In genomic region chr2:154576876-154577743, GRCm38 (mm10) we compare ENCODE assay signal across 11 mouse cellular contexts. TPM values are rescaled to one million over a fixed set of nuclear protein-coding genes. Genes with fewer than 3 reads are reported as not detected.
DNase-seq lines count a peak whose midpoint lies in the region; ATAC-seq and TF ChIP-seq lines count a peak whose summit lies in the region.
"Had no signal": no experiment of that assay in that cellular context is flagged by ENCODE, and none has a peak within 500 bp of the region (broad histone marks: within the 10 kb centered on the region; RNA-seq: fewer than 3 reads in every experiment).

No protein-coding gene starts in this region.

- DNase-seq in brain, embryonic 14.5 days (ENCODE audit: low read depth), result peak; percentile 73
- DNase-seq in frontal cortex, adult 2 months (ENCODE audit: extremely low spot score in 1 of 2, low spot score in 1 of 2), result no peak
- no peak for DNase-seq in ovary, adult 18-20 months (ENCODE audit: low spot score)
- DNase-seq: gastrocnemius, postnatal 10 days; kidney, adult 2 months had no signal

- 0 out of 2 replicates have a peak, but pooled peaks have one; percentile 52 for TF ChIP-seq EP300 in ES-Bruce4 (IDR thresholded peaks at IDR 0.05; ENCODE audit: insufficient read depth, low read depth, low read length)

- H3K36me3 ChIP-seq in ES-Bruce4 (ENCODE audit: control insufficient read depth, insufficient read depth, low read length, poor library complexity, severe bottlenecking), result no peaks in the 10 kb centered on the region
- H3K36me3 ChIP-seq in hindbrain, embryonic 12.5 days, result no peaks in the 10 kb centered on the region
- H3K36me3 ChIP-seq in neural tube, embryonic 13.5 days, result no peaks in the 10 kb centered on the region
- no peaks in the 10 kb centered on the region for H3K36me3 ChIP-seq in intestine, embryonic 16.5 days (ENCODE audit: control insufficient read depth, insufficient read depth, low read length)

- H3K4me1 ChIP-seq in ES-Bruce4 (ENCODE audit: control insufficient read depth, insufficient read depth, low read length), result peaks cover 3% of the 10 kb centered on the region
- H3K4me1 ChIP-seq in hindbrain, embryonic 12.5 days, result peaks cover 19% of the 10 kb centered on the region
- H3K4me1 ChIP-seq in neural tube, embryonic 13.5 days (replicated peaks), result peaks cover 19% of the 10 kb centered on the region
- H3K4me1 ChIP-seq in intestine, embryonic 16.5 days (ENCODE audit: control insufficient read depth, insufficient read depth, low read length), result peaks cover 3% of the 10 kb centered on the region; the same call in 1 of the 2 replicates

- no peak overlapping the region for H3K4me2 ChIP-seq in hindbrain, embryonic 12.5 days (replicated peaks)
- H3K4me2 ChIP-seq in neural tube, embryonic 13.5 days, result no peak overlapping the region
- no peak overlapping the region for H3K4me2 ChIP-seq in intestine, embryonic 16.5 days (ENCODE audit: low read depth, low read length)

- 21% methylated on average over 12 of the region's 12 CpGs for WGBS in hindbrain, embryonic 12.5 days
- WGBS in neural tube, embryonic 13.5 days, result 15% methylated on average over 12 of the region's 12 CpGs
- 65% methylated on average over 12 of the region's 12 CpGs for WGBS in intestine, embryonic 16.5 days

- H3K27ac ChIP-seq in ES-Bruce4 (ENCODE audit: insufficient read depth, low read length), result no peak overlapping the region
- peak overlapping the region; percentile 75 for H3K27ac ChIP-seq in hindbrain, embryonic 12.5 days
- peak overlapping the region; percentile 75 for H3K27ac ChIP-seq in neural tube, embryonic 13.5 days (replicated peaks)
- H3K27ac ChIP-seq in intestine, embryonic 16.5 days (ENCODE audit: low read length), result no peak overlapping the region

- H3K9ac ChIP-seq in ES-Bruce4 (ENCODE audit: low read depth, poor library complexity, severe bottlenecking), result no peak overlapping the region
- 0 out of 2 replicates have a peak overlapping the region, but pooled peaks have one; percentile 38 for H3K9ac ChIP-seq in hindbrain, embryonic 12.5 days
- H3K9ac ChIP-seq in neural tube, embryonic 13.5 days, result peak overlapping the region; percentile 53
- no peak overlapping the region for H3K9ac ChIP-seq in intestine, embryonic 16.5 days (ENCODE audit: low read depth, low read length)

- no peaks in the 10 kb centered on the region for H3K9me3 ChIP-seq in ES-Bruce4 (replicated peaks; ENCODE audit: control insufficient read depth, insufficient read depth, low read length, poor library complexity, severe bottlenecking)
- H3K9me3 ChIP-seq in hindbrain, embryonic 12.5 days (replicated peaks), result no peaks in the 10 kb centered on the region
- H3K9me3 ChIP-seq in neural tube, embryonic 13.5 days, result no peaks in the 10 kb centered on the region
- no peaks in the 10 kb centered on the region for H3K9me3 ChIP-seq in intestine, embryonic 16.5 days (ENCODE audit: control insufficient read depth, low read length)

- TF ChIP-seq CTCF in ES-Bruce4 (IDR thresholded peaks at IDR 0.05; ENCODE audit: low read depth, low read length), result no peak
- no peak for TF ChIP-seq CTCF in brain, embryonic 14.5 days (IDR thresholded peaks at IDR 0.05; ENCODE audit: borderline replicate concordance, extremely low read depth, insufficient read depth, insufficient read length)

- no peaks in the 10 kb centered on the region for H3K27me3 ChIP-seq in ES-Bruce4 (ENCODE audit: control insufficient read depth, insufficient read depth, low read length, poor library complexity, severe bottlenecking)
- H3K27me3 ChIP-seq in hindbrain, embryonic 12.5 days, result no peaks in the 10 kb centered on the region
- H3K27me3 ChIP-seq in neural tube, embryonic 13.5 days, result no peaks in the 10 kb centered on the region
- H3K27me3 ChIP-seq in intestine, embryonic 16.5 days (replicated peaks; ENCODE audit: control insufficient read depth, insufficient read depth, low read length), result no peaks in the 10 kb centered on the region

- no peak for TF ChIP-seq POLR2A in ES-Bruce4 (IDR thresholded peaks at IDR 0.05; ENCODE audit: insufficient read depth, low read length)
- TF ChIP-seq POLR2A in brain, embryonic 14.5 days (IDR thresholded peaks at IDR 0.05; ENCODE audit: borderline replicate concordance, extremely low read depth, insufficient read depth, insufficient read length, poor library complexity, severe bottlenecking), result no peak

- no peak overlapping the region for H3K4me3 ChIP-seq in ES-Bruce4 (ENCODE audit: low read depth, low read length)
- H3K4me3 ChIP-seq in hindbrain, embryonic 12.5 days, result no peak overlapping the region
- no peak overlapping the region for H3K4me3 ChIP-seq in neural tube, embryonic 13.5 days
- no peak overlapping the region for H3K4me3 ChIP-seq in intestine, embryonic 16.5 days (ENCODE audit: low read length)

- peak; percentile 82 for ATAC-seq in hindbrain, embryonic 12.5 days (ENCODE audit: low FRiP score)
- peak; percentile 75 for ATAC-seq in neural tube, embryonic 13.5 days (ENCODE audit: low read depth)
- ATAC-seq in intestine, embryonic 16.5 days, result no peak

RNA-seq across cellular contexts. Expression of gene E2f1, which starts 7.4 kb away (rescaled TPM):
- polyA plus RNA-seq in ES-Bruce4 (2011; ENCODE audit: insufficient read depth, insufficient read length, low read depth, missing spikeins), result 27.0 and 28.0 TPM in 2 replicates
- polyA plus RNA-seq in brain, embryonic 14.5 days (2012; rRNA removed), result 15.0 and 19.5 TPM in 2 replicates
- polyA plus RNA-seq in hindbrain, embryonic 12.5 days (2016; fragmentation: Nextera tagmentation; extraction: Ambion mirVana), result 25.0 and 30.7 TPM in 2 replicates
- polyA plus RNA-seq in neural tube, embryonic 13.5 days (2015; fragmentation: Nextera tagmentation; extraction: Ambion mirVana), result 6.0 and 6.3 TPM in 2 replicates
- polyA plus RNA-seq in intestine, embryonic 16.5 days (2015; fragmentation: Nextera tagmentation; extraction: Ambion mirVana), result 5.8 and 9.5 TPM in 2 replicates
- 10.9 and 11.7 TPM in 2 replicates for polyA plus RNA-seq in frontal cortex, adult 2 months (2012; rRNA removed)

RNA-seq across cellular contexts. Expression of gene Necab3, which starts 18.4 kb away (rescaled TPM):
- polyA plus RNA-seq in ES-Bruce4 (2011; ENCODE audit: insufficient read depth, insufficient read length, low read depth, missing spikeins), result 4.0 and 5.1 TPM in 2 replicates
- 11.6 and 22.0 TPM in 2 replicates for polyA plus RNA-seq in brain, embryonic 14.5 days (2012; rRNA removed)
- 11.6 and 12.3 TPM in 2 replicates for polyA plus RNA-seq in hindbrain, embryonic 12.5 days (2016; fragmentation: Nextera tagmentation; extraction: Ambion mirVana)
- polyA plus RNA-seq in neural tube, embryonic 13.5 days (2015; fragmentation: Nextera tagmentation; extraction: Ambion mirVana), result 11.5 and 17.4 TPM in 2 replicates
- polyA plus RNA-seq in intestine, embryonic 16.5 days (2015; fragmentation: Nextera tagmentation; extraction: Ambion mirVana), result 1.4 and 1.6 TPM in 2 replicates
- polyA plus RNA-seq in frontal cortex, adult 2 months (2012; rRNA removed), result 122 and 145 TPM in 2 replicates

RNA-seq across cellular contexts. Expression of gene Actl10, which starts 25.5 kb away (rescaled TPM):
- polyA plus RNA-seq in ES-Bruce4 (2011; ENCODE audit: insufficient read depth, insufficient read length, low read depth, missing spikeins), result not detected in 2 replicates
- polyA plus RNA-seq in brain, embryonic 14.5 days (2012; rRNA removed), result 0.08 TPM in 1 of 2 replicates, not detected in the other
- polyA plus RNA-seq in hindbrain, embryonic 12.5 days (2016; fragmentation: Nextera tagmentation; extraction: Ambion mirVana), result 0.92 and 0.96 TPM in 2 replicates
- polyA plus RNA-seq in neural tube, embryonic 13.5 days (2015; fragmentation: Nextera tagmentation; extraction: Ambion mirVana), result 0.33 and 0.59 TPM in 2 replicates
- polyA plus RNA-seq in intestine, embryonic 16.5 days (2015; fragmentation: Nextera tagmentation; extraction: Ambion mirVana), result 0.09 TPM in 1 of 2 replicates, not detected in the other
- 0.08 TPM in 1 of 2 replicates, not detected in the other for polyA plus RNA-seq in frontal cortex, adult 2 months (2012; rRNA removed)
- polyA plus RNA-seq: kidney, adult 2 months; liver, embryonic 16.5 days; small intestine, adult 2 months had no signal

RNA-seq across cellular contexts. Expression of gene Pxmp4, which starts 26.4 kb away (rescaled TPM):
- polyA plus RNA-seq in ES-Bruce4 (2011; ENCODE audit: insufficient read depth, insufficient read length, low read depth, missing spikeins), result 8.3 and 9.5 TPM in 2 replicates
- 11.4 and 12.5 TPM in 2 replicates for polyA plus RNA-seq in brain, embryonic 14.5 days (2012; rRNA removed)
- 14.1 and 14.3 TPM in 2 replicates for polyA plus RNA-seq in hindbrain, embryonic 12.5 days (2016; fragmentation: Nextera tagmentation; extraction: Ambion mirVana)
- polyA plus RNA-seq in neural tube, embryonic 13.5 days (2015; fragmentation: Nextera tagmentation; extraction: Ambion mirVana), result 13.6 and 16.1 TPM in 2 replicates
- polyA plus RNA-seq in intestine, embryonic 16.5 days (2015; fragmentation: Nextera tagmentation; extraction: Ambion mirVana), result 41.2 and 41.9 TPM in 2 replicates
- polyA plus RNA-seq in frontal cortex, adult 2 months (2012; rRNA removed), result 18.6 and 20.7 TPM in 2 replicates

RNA-seq across cellular contexts. Expression of gene 1700003F12Rik, which starts 30.2 kb away (rescaled TPM):
- polyA plus RNA-seq in ES-Bruce4 (2011; ENCODE audit: insufficient read depth, insufficient read length, low read depth, missing spikeins), result not detected in 2 replicates
- 0.40 and 0.66 TPM in 2 replicates for polyA plus RNA-seq in brain, embryonic 14.5 days (2012; rRNA removed)
- 1.4 and 3.2 TPM in 2 replicates for polyA plus RNA-seq in hindbrain, embryonic 12.5 days (2016; fragmentation: Nextera tagmentation; extraction: Ambion mirVana)
- 0.76 and 2.1 TPM in 2 replicates for polyA plus RNA-seq in neural tube, embryonic 13.5 days (2015; fragmentation: Nextera tagmentation; extraction: Ambion mirVana)
- 0.46 TPM in 1 of 2 replicates, not detected in the other for polyA plus RNA-seq in intestine, embryonic 16.5 days (2015; fragmentation: Nextera tagmentation; extraction: Ambion mirVana)
- polyA plus RNA-seq in frontal cortex, adult 2 months (2012; rRNA removed), result 0.76 and 0.84 TPM in 2 replicates

Comparison
In these comparisons a context has a peak if more than half of its experiments do, and no peak if none do; other contexts are left out.
1. H3K27ac ChIP-seq: peak in hindbrain, embryonic 12.5 days (single experiment) and neural tube, embryonic 13.5 days (single experiment); none in ES-Bruce4 (single experiment) and intestine, embryonic 16.5 days (single experiment).
2. H3K9ac ChIP-seq: peak in hindbrain, embryonic 12.5 days (single experiment) and neural tube, embryonic 13.5 days (single experiment); none in ES-Bruce4 (single experiment) and intestine, embryonic 16.5 days (single experiment).